Comparison of ENCODE assay signal across 10 mouse cellular contexts in the genomic region with DNA sequence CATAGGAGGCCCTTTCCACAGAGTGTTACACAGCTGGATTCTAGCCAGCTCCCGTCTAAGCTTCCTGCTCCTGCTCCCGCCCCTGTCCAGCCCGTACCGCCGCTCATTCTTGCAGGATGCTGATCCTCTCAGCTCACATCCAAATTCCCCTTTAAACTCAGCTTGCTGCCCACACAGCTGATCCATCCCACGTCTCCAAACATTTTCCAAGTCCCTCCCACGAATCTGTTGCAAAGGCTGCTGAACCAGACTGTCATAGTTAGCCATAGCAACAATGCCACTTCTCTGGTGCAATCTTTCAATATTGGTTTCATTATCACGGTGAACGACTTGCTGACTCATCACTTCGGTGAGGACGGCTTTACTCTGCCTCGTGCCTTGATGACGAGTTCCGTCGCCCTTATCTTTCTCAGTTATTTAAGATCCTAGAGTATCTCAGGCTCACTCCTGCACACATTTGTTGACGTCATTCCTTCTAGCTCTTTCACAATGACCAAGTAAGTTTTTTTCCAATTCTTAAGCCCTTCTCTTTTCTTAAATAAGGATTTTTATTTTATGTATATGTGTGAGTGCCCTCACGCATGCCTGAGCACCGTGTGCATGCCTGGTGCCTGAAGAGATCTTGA.
DNase-seq lines count a peak whose midpoint lies in the region; ATAC-seq and TF ChIP-seq lines count a peak whose summit lies in the region.
"Had no signal": no experiment of that assay in that cellular context is flagged by ENCODE, and none has a peak within 500 bp of the region (broad histone marks: within the 10 kb centered on the region; RNA-seq: fewer than 3 reads in every experiment).

No protein-coding gene starts in this region.

- peaks cover 7% of the 10 kb centered on the region; the same call in 1 of the 2 replicates for H3K9me3 ChIP-seq in heart, embryonic 12.5 days (replicated peaks)

- DNase-seq in kidney, adult 2 months: peak; percentile 1
- DNase-seq in kidney, adult 8-10 months: no peak
- peak; percentile 10 for DNase-seq in adipocyte (ENCODE audit: low spot score)
- DNase-seq in left cerebral cortex, postnatal 25 days (ENCODE audit: low spot score in 2 of 2): peak; percentile 18 to 75
- no peak for DNase-seq in Muller cell, postnatal 12 days (ENCODE audit: inconsistent ontology term)
- no peak for DNase-seq in gastrocnemius, postnatal 4 days (ENCODE audit: low spot score in 2 of 2)
- no peak for DNase-seq in embryo, embryonic 9.5 days (ENCODE audit: extremely low spot score)

- no peaks in the 10 kb centered on the region for H3K4me1 ChIP-seq in kidney, adult 2 months (ENCODE audit: control insufficient read depth, insufficient read depth, low read length)
- H3K4me1 ChIP-seq in heart, embryonic 12.5 days (replicated peaks): 0 out of 2 replicates have a peak, but pooled peaks cover 5% of the 10 kb centered on the region

- H3K36me3 ChIP-seq in kidney, adult 2 months (ENCODE audit: control insufficient read depth, insufficient read depth, low read length): no peaks in the 10 kb centered on the region
- H3K36me3 ChIP-seq in heart, embryonic 12.5 days: no peaks in the 10 kb centered on the region

- TF ChIP-seq CTCF in kidney, adult 2 months (conservative IDR thresholded peaks at IDR 0.05; ENCODE audit: insufficient read depth, insufficient read length, low read depth, low read length): no peak

- WGBS in kidney, adult 2 months: 61% methylated on average over 18 of the region's 18 CpGs
- 47% methylated on average over 18 of the region's 18 CpGs for WGBS in heart, embryonic 12.5 days

- H3K27ac ChIP-seq in kidney, adult 2 months (ENCODE audit: insufficient read depth, low read depth, low read length): no peak overlapping the region
- H3K27ac ChIP-seq in heart, embryonic 12.5 days (ENCODE audit: poor library complexity, severe bottlenecking): no peak overlapping the region

- no peak for ATAC-seq in heart, embryonic 12.5 days (ENCODE audit: insufficient number of reproducible peaks, low FRiP score)
- ATAC-seq: Patski had no signal

- H3K4me2 ChIP-seq in heart, embryonic 12.5 days: peak overlapping the region; percentile 58

- TF ChIP-seq POLR2A in kidney, adult 2 months (IDR thresholded peaks at IDR 0.05; ENCODE audit: low read depth, low read length): no peak

- 0 out of 2 replicates have a peak overlapping the region, but pooled peaks have one; percentile 9 for H3K9ac ChIP-seq in heart, embryonic 12.5 days

- H3K27me3 ChIP-seq in kidney, adult 2 months (replicated peaks; ENCODE audit: control insufficient read depth, insufficient read depth, low read length): no peaks in the 10 kb centered on the region
- no peaks in the 10 kb centered on the region for H3K27me3 ChIP-seq in heart, embryonic 12.5 days (replicated peaks)
- H3K27me3 ChIP-seq: Patski had no signal

- intact Hi-C loops in left cerebral cortex, postnatal 25 days (cut with DNase I): loop anchor here (5.0 kb wide), 1 partner anchor 348 kb away; no protein-coding TSS in a partner anchor

- no peak overlapping the region for H3K4me3 ChIP-seq in kidney, adult 2 months (ENCODE audit: insufficient read depth, low read depth, low read length)
- H3K4me3 ChIP-seq in heart, embryonic 12.5 days: peak overlapping the region; percentile 22
- H3K4me3 ChIP-seq: myocyte had no signal

Comparison
In these comparisons a context has a peak if more than half of its experiments do, and no peak if none do; other contexts are left out.
1. DNase-seq: peak in kidney, adult 2 months (single experiment), adipocyte (single experiment) and left cerebral cortex, postnatal 25 days (2 of 2); none in kidney, adult 8-10 months (0 of 2), Muller cell, postnatal 12 days (single experiment), gastrocnemius, postnatal 4 days (0 of 2) and embryo, embryonic 9.5 days (single experiment).